Mouse (Mus musculus): Measurements from ENCODE around the gene Srf.

Srf gene

DNA sequence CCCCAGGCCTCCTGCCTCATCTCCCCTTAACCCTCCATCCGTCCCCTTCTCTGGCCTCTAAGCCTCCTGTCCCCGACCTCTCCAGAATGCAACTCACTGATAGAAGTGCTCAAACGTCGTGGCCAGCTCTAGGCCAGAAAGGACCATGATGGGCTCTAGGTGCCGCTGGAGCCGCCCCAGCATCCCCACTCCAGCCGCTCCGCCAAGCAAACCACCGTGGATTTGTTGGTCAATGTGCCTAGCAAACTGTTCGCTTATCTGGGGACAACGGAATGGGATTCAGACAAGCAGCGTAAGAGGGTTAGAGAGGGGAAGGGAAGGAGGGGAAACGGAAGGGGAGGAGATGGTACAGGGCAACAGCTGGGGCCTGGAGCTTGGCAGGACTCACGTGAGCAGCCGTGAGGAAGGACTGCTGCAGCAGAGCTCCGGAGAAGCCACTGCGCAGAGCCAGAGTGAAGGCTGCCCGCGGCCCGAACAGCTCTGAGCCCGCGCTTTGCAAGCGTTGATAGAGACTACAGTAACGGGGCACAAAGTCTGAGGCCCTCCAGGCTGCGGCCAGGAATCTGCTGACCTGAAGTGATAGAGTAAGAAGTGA, 35.5 kb downstream of the Srf start:
- peak; percentile 58 for DNase-seq (ENCODE audit: low read depth, low spot score)

GRCm38 (mm10) chr17:46519971-46520370, 36.0 kb downstream of the Srf start:
- DNase-seq (ENCODE audit: low read depth, low spot score) = no peak

- no peak for DNase-seq (ENCODE audit: low read depth, low spot score)
Measured at GRCm38 (mm10) chr17:46513329-46513728, 42.6 kb downstream of the Srf start.

DNA sequence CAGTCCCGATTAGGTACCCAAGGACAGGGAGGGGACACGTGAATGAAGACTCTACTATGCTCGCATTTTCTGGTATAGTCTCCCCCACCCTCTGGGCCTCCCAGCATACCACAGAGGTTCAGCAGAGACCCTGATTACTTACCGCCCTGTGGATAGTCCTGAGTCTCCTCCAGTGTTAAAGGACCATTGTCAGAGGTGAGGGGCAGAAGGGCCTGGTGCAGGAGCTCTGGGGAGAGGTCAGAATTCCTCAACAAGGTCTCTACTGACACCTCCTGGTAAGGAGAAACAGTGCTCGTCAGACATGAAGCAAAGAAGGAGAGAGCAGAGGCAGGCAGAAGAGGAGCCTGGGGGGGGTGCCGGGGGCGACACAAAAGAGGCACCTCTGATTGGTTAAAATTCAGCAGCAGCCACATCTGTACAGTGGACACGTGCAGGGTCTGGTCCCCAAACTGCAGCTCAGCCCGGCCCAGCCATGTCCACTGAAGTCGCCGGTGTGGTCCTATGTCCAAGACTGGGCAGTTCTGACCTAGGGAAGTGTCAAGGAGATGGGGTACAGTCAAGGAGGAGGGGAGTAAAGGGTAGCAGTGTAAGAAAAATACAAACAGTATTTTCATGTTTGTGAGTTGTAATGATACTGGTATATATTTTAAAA, 44.8 kb downstream of the Srf start:
- no peak for DNase-seq (ENCODE audit: low read depth, low spot score)

GRCm38 (mm10) chr17:46505617-46506016, 50.4 kb downstream of the Srf start:
- DNase-seq (ENCODE audit: low read depth, low spot score) = no peak

- no peak for DNase-seq (ENCODE audit: low read depth, low spot score)
Measured at GRCm38 (mm10) chr17:46503847-46504638, 51.9 kb downstream of the Srf start.

DNA sequence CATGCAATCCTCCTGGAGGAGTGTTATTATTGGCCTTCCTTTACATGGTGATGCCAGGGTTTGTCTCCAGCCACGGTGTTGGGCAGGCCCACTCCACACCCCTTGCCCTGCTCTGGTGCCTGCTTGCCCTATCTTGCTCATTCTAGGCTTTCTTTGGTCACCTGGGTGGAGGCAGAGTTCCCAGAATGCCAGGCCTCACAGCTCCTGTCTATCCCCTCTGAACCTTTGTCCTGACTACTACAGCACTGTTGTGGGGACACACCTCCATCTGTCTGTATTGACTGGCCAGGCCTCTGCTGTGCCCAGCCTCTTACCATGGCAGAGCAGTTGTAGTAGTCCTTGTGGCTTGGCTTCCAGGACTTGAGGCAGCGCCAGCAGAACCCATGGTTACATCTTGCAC, 53.2 kb downstream of the Srf start:
- DNase-seq (ENCODE audit: low read depth, low spot score) = no peak

Measured in retina, postnatal 7 days (tissue).